Mouse (Mus musculus): ENCODE data around the gene Phldb1. TPM values are rescaled to one million over a fixed set of nuclear protein-coding genes. Genes with fewer than 3 reads are reported as not detected.

The Phldb1 gene
- polyA plus RNA-seq, 1 experiment from 2014 or later, result 36.3 TPM

GRCm38 (mm10) chr9:44716997-44717821 lies 17.8 kb downstream of the Phldb1 start:
- no peak overlapping the region for H3K9ac ChIP-seq (ENCODE audit: low read depth, low read length)
- no peak for DNase-seq (ENCODE audit: low spot score)
- no peaks in the 10 kb centered on the region for H3K27me3 ChIP-seq (ENCODE audit: control insufficient read depth, insufficient read depth, low read length)
- WGBS, result 82% methylated on average over 6 of the region's 6 CpGs
- H3K36me3 ChIP-seq (ENCODE audit: control insufficient read depth, insufficient read depth, low read length), result 0 out of 2 replicates have a peak, but pooled peaks cover 6% of the 10 kb centered on the region
- no peaks in the 10 kb centered on the region for H3K9me3 ChIP-seq (ENCODE audit: control insufficient read depth, low read length)
- peaks cover 7% of the 10 kb centered on the region; the same call in 1 of the 2 replicates for H3K4me1 ChIP-seq (replicated peaks; ENCODE audit: control insufficient read depth, insufficient read depth, low read length)
- H3K4me2 ChIP-seq (replicated peaks; ENCODE audit: low read depth, low read length), result no peak overlapping the region
- no peak overlapping the region for H3K4me3 ChIP-seq (ENCODE audit: low read depth, low read length)
- ATAC-seq (ENCODE audit: low FRiP score), result no peak
- no peak overlapping the region for H3K27ac ChIP-seq (ENCODE audit: low read depth, low read length)

- Histone ChIP-seq H3K4me3 (ENCODE audit: low read depth, low read length) (no peak overlapping the region), H3K27me3 (ENCODE audit: control insufficient read depth, insufficient read depth, low read length) (no peaks in the 10 kb centered on the region), H3K4me2 (replicated peaks; ENCODE audit: low read depth, low read length) (no peak overlapping the region), H3K36me3 (ENCODE audit: control insufficient read depth, insufficient read depth, low read length) (peaks cover 9% of the 10 kb centered on the region; the same call in 1 of the 2 replicates), H3K9ac (ENCODE audit: low read depth, low read length) (no peak overlapping the region), H3K4me1 (replicated peaks; ENCODE audit: control insufficient read depth, insufficient read depth, low read length) (peaks cover 5% of the 10 kb centered on the region; the same call in 1 of the 2 replicates), H3K27ac (ENCODE audit: low read depth, low read length) (no peak overlapping the region), H3K9me3 (ENCODE audit: control insufficient read depth, low read length) (no peaks in the 10 kb centered on the region)
- WGBS, result 93% methylated on average over 29 of the region's 29 CpGs
- no peak for ATAC-seq (ENCODE audit: low FRiP score)
- DNase-seq (ENCODE audit: low spot score), result no peak
Observed at GRCm38 (mm10) chr9:44715705-44716362, 19.2 kb downstream of the Phldb1 start.

GRCm38 (mm10) chr9:44715109-44715508 lies 19.9 kb downstream of the Phldb1 start:
- no peaks in the 10 kb centered on the region for H3K27me3 ChIP-seq (ENCODE audit: control insufficient read depth, insufficient read depth, low read length)
- no peak overlapping the region for H3K9ac ChIP-seq (ENCODE audit: low read depth, low read length)
- H3K4me3 ChIP-seq (ENCODE audit: low read depth, low read length), result no peak overlapping the region
- H3K36me3 ChIP-seq (ENCODE audit: control insufficient read depth, insufficient read depth, low read length), result peaks cover 9% of the 10 kb centered on the region; the same call in 1 of the 2 replicates
- 93% methylated on average over 17 of the region's 17 CpGs for whole genome bisulfite sequencing
- DNase-seq (ENCODE audit: low spot score), result no peak
- peaks cover under 1% of the 10 kb centered on the region; the same call in 1 of the 2 replicates for H3K4me1 ChIP-seq (replicated peaks; ENCODE audit: control insufficient read depth, insufficient read depth, low read length)
- no peaks in the 10 kb centered on the region for H3K9me3 ChIP-seq (ENCODE audit: control insufficient read depth, low read length)
- H3K27ac ChIP-seq (ENCODE audit: low read depth, low read length), result no peak overlapping the region
- ATAC-seq (ENCODE audit: low FRiP score), result no peak
- H3K4me2 ChIP-seq (replicated peaks; ENCODE audit: low read depth, low read length), result no peak overlapping the region

- no peak for DNase-seq (ENCODE audit: low spot score)
- 0 out of 2 replicates have a peak, but pooled peaks cover 2% of the 10 kb centered on the region for H3K27me3 ChIP-seq (ENCODE audit: control insufficient read depth, insufficient read depth, low read length)
- H3K9ac ChIP-seq (ENCODE audit: low read depth, low read length), result no peak overlapping the region
- no peak overlapping the region for H3K4me3 ChIP-seq (ENCODE audit: low read depth, low read length)
- WGBS, result 85% methylated on average over 2 of the region's 2 CpGs
- H3K4me1 ChIP-seq (replicated peaks; ENCODE audit: control insufficient read depth, insufficient read depth, low read length), result peaks cover 4% of the 10 kb centered on the region
- peaks cover 9% of the 10 kb centered on the region; the same call in 1 of the 2 replicates for H3K36me3 ChIP-seq (ENCODE audit: control insufficient read depth, insufficient read depth, low read length)
- no peaks in the 10 kb centered on the region for H3K9me3 ChIP-seq (ENCODE audit: control insufficient read depth, low read length)
- no peak overlapping the region for H3K27ac ChIP-seq (ENCODE audit: low read depth, low read length)
- H3K4me2 ChIP-seq (replicated peaks; ENCODE audit: low read depth, low read length), result no peak overlapping the region
- no peak for ATAC-seq (ENCODE audit: low FRiP score)
Observed at GRCm38 (mm10) chr9:44713574-44713973, 21.4 kb downstream of the Phldb1 start.

- no peak overlapping the region for H3K9ac ChIP-seq (ENCODE audit: low read depth, low read length)
- no peak overlapping the region for H3K27ac ChIP-seq (ENCODE audit: low read depth, low read length)
- peaks cover 9% of the 10 kb centered on the region; the same call in 1 of the 2 replicates for H3K36me3 ChIP-seq (ENCODE audit: control insufficient read depth, insufficient read depth, low read length)
- DNase-seq (ENCODE audit: low spot score), result no peak
- no peak overlapping the region for H3K4me3 ChIP-seq (ENCODE audit: low read depth, low read length)
- peaks cover 8% of the 10 kb centered on the region for H3K4me1 ChIP-seq (replicated peaks; ENCODE audit: control insufficient read depth, insufficient read depth, low read length)
- no peak overlapping the region for H3K4me2 ChIP-seq (replicated peaks; ENCODE audit: low read depth, low read length)
- WGBS, result 93% methylated on average over 6 of the region's 6 CpGs
- ATAC-seq (ENCODE audit: low FRiP score), result no peak
- 0 out of 2 replicates have a peak, but pooled peaks cover 2% of the 10 kb centered on the region for H3K27me3 ChIP-seq (ENCODE audit: control insufficient read depth, insufficient read depth, low read length)
- H3K9me3 ChIP-seq (ENCODE audit: control insufficient read depth, low read length), result no peaks in the 10 kb centered on the region
Observed at GRCm38 (mm10) chr9:44713080-44713479, 21.9 kb downstream of the Phldb1 start.

- 69% methylated on average over 17 of the region's 17 CpGs for WGBS
Observed at GRCm38 (mm10) chr9:44711602-44712001, 23.4 kb downstream of the Phldb1 start.

GRCm38 (mm10) chr9:44710213-44710612 lies 24.8 kb downstream of the Phldb1 start:
- Histone ChIP-seq H3K4me1 (replicated peaks; ENCODE audit: control insufficient read depth, insufficient read depth, low read length) (peaks cover 10% of the 10 kb centered on the region), H3K9me3 (ENCODE audit: control insufficient read depth, low read length) (no peaks in the 10 kb centered on the region), H3K36me3 (ENCODE audit: control insufficient read depth, insufficient read depth, low read length) (peaks cover 8% of the 10 kb centered on the region; the same call in 1 of the 2 replicates), H3K4me3 (ENCODE audit: low read depth, low read length) (no peak overlapping the region), H3K27me3 (ENCODE audit: control insufficient read depth, insufficient read depth, low read length) (0 out of 2 replicates have a peak, but pooled peaks cover 2% of the 10 kb centered on the region), H3K9ac (ENCODE audit: low read depth, low read length) (no peak overlapping the region), H3K27ac (ENCODE audit: low read depth, low read length) (no peak overlapping the region), H3K4me2 (replicated peaks; ENCODE audit: low read depth, low read length) (no peak overlapping the region)
- DNase-seq (ENCODE audit: low spot score) (no peak), ATAC-seq (ENCODE audit: low FRiP score) (no peak)
- 87% methylated on average over 5 of the region's 5 CpGs for WGBS

More at GRCm38 (mm10) chr9:44711602-44712001, 23.4 kb downstream of the Phldb1 start:
- Histone ChIP-seq H3K27me3 (ENCODE audit: control insufficient read depth, insufficient read depth, low read length) (0 out of 2 replicates have a peak, but pooled peaks cover 2% of the 10 kb centered on the region), H3K4me2 (replicated peaks; ENCODE audit: low read depth, low read length) (no peak overlapping the region), H3K4me1 (replicated peaks; ENCODE audit: control insufficient read depth, insufficient read depth, low read length) (peaks cover 10% of the 10 kb centered on the region), H3K9ac (ENCODE audit: low read depth, low read length) (no peak overlapping the region), H3K9me3 (ENCODE audit: control insufficient read depth, low read length) (no peaks in the 10 kb centered on the region), H3K36me3 (ENCODE audit: control insufficient read depth, insufficient read depth, low read length) (peaks cover 9% of the 10 kb centered on the region; the same call in 1 of the 2 replicates), H3K4me3 (ENCODE audit: low read depth, low read length) (no peak overlapping the region), H3K27ac (ENCODE audit: low read depth, low read length) (no peak overlapping the region)
- ATAC-seq (ENCODE audit: low FRiP score), result no peak
- DNase-seq (ENCODE audit: low spot score), result no peak

- no peak overlapping the region for H3K27ac ChIP-seq (ENCODE audit: low read depth, low read length)
- H3K36me3 ChIP-seq (ENCODE audit: control insufficient read depth, insufficient read depth, low read length), result peaks cover 4% of the 10 kb centered on the region; the same call in 1 of the 2 replicates
- no peak overlapping the region for H3K9ac ChIP-seq (ENCODE audit: low read depth, low read length)
Observed at GRCm38 (mm10) chr9:44709600-44709999, 25.4 kb downstream of the Phldb1 start.

More at GRCm38 (mm10) chr9:44709600-44709999, 25.4 kb downstream of the Phldb1 start:
- DNase-seq (ENCODE audit: low spot score) (peak; percentile 63), ATAC-seq (ENCODE audit: low FRiP score) (no peak)
- H3K4me2 ChIP-seq (replicated peaks; ENCODE audit: low read depth, low read length), result no peak overlapping the region
- no peak overlapping the region for H3K4me3 ChIP-seq (ENCODE audit: low read depth, low read length)
- H3K9me3 ChIP-seq (ENCODE audit: control insufficient read depth, low read length), result no peaks in the 10 kb centered on the region
- 0 out of 2 replicates have a peak, but pooled peaks cover 2% of the 10 kb centered on the region for H3K27me3 ChIP-seq (ENCODE audit: control insufficient read depth, insufficient read depth, low read length)
- WGBS, result 54% methylated on average over 2 of the region's 2 CpGs
- H3K4me1 ChIP-seq (replicated peaks; ENCODE audit: control insufficient read depth, insufficient read depth, low read length), result peaks cover 10% of the 10 kb centered on the region

All from hindbrain, embryonic 11.5 days (tissue).